Mouse (Mus musculus): ENCODE data around the gene Angptl7. TPM values are rescaled to one million over a fixed set of nuclear protein-coding genes. Genes with fewer than 3 reads are reported as not detected.
A peak's percentile ranks its signal among the peaks of the same experiment; 100 is the strongest.

Angptl7 gene
- polyA plus RNA-seq, 1 experiment from 2014 or later, result 0.89 TPM

DNA sequence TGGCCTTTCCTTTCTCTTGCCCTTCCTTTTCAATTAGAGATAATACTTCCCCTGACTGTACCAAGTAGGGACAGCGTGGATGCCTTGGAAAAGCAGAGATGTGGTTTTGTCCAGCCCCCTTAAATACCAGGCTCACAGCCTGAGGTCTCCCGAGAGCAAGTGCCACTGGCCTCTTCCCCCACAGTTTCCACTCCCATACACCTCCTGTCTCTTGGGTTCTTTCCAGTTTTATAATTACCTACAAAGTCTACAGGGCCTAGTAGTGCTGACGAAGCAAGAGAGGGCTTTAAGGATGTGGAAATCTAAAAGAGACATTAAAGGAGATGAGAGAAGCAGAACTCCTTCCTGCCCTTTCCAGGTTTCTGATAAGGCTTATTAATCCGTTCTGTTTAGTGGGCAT is 17.5 kb upstream of the Angptl7 start:
- Histone ChIP-seq H3K27me3 (no peaks in the 10 kb centered on the region), H3K4me1 (replicated peaks) (no peaks in the 10 kb centered on the region), H3K27ac (no peak overlapping the region; the same call in 1 of the 2 replicates), H3K36me3 (peaks cover 91% of the 10 kb centered on the region), H3K4me3 (replicated peaks) (no peak overlapping the region), H3K9ac (replicated peaks) (no peak overlapping the region), H3K4me2 (no peak overlapping the region), H3K9me3 (no peaks in the 10 kb centered on the region)
- 54% methylated on average over 4 of the region's 4 CpGs for WGBS
- ATAC-seq (ENCODE audit: insufficient number of reproducible peaks, insufficient read depth, low FRiP score, low TSS enrichment, low read depth), result no peak

DNA sequence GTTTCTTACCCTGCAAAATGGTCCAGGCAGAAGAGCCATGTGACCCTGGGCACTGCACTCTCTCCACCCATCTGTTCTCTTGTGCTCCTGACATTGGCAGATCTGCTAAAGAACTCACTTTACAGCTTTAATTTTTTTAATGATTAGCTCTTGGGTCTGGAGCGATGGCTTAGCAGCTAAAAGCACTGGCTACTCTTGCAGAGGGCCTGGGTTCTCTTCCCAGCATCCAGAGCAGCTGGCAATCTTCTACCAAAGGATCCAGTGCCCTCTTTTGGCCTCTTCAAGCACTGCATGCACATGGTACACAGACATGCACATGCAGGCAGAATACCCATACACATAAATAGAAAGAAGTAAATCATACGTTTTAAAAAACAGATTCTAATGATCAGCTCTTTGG is 15.1 kb upstream of the Angptl7 start:
- ATAC-seq (ENCODE audit: insufficient number of reproducible peaks, insufficient read depth, low FRiP score, low TSS enrichment, low read depth), result no peak
- peaks cover 6% of the 10 kb centered on the region; the same call in 1 of the 2 replicates for H3K4me1 ChIP-seq (replicated peaks)
- H3K4me3 ChIP-seq (replicated peaks), result no peak overlapping the region
- peaks cover 92% of the 10 kb centered on the region for H3K36me3 ChIP-seq
- no peaks in the 10 kb centered on the region for H3K9me3 ChIP-seq
- no peak overlapping the region for H3K27ac ChIP-seq
- 92% methylated on average over 2 of the region's 2 CpGs for WGBS
- H3K27me3 ChIP-seq, result no peaks in the 10 kb centered on the region
- no peak overlapping the region for H3K4me2 ChIP-seq
- H3K9ac ChIP-seq (replicated peaks), result no peak overlapping the region

DNA sequence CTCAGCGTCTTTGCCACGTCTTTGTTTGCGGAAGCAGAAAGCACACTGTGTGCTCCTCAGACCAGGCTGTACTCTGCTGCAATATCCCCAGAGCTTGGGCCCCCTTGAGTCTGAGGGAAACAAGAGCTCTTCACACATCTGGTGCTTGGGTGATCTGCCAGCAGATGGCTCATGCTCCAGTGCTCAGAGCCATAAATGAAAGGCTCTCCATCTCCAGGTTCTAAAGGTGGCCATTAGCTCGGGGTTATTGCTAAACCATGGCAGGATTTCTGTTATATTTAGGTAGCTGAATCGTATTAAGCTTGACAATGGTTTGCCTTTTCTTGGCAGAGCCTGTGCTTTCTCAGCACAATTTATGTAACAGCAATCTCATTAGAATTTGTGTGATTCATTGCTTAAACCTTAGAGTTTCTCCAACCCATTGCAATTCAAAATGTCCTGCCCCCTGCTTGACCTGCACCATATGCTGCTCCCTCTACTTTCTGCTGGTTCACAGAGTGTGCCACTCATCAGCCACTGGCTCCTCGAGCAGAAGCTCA is 12.8 kb upstream of the Angptl7 start:
- Histone ChIP-seq H3K36me3 (peaks cover 80% of the 10 kb centered on the region), H3K9ac (replicated peaks) (no peak overlapping the region), H3K4me3 (replicated peaks) (no peak overlapping the region), H3K4me2 (no peak overlapping the region), H3K27me3 (no peaks in the 10 kb centered on the region), H3K4me1 (replicated peaks) (peaks cover 7% of the 10 kb centered on the region; the same call in 1 of the 2 replicates), H3K9me3 (no peaks in the 10 kb centered on the region), H3K27ac (no peak overlapping the region)
- ATAC-seq (ENCODE audit: insufficient number of reproducible peaks, insufficient read depth, low FRiP score, low TSS enrichment, low read depth), result no peak
- 74% methylated on average over 6 of the region's 6 CpGs for WGBS

DNA sequence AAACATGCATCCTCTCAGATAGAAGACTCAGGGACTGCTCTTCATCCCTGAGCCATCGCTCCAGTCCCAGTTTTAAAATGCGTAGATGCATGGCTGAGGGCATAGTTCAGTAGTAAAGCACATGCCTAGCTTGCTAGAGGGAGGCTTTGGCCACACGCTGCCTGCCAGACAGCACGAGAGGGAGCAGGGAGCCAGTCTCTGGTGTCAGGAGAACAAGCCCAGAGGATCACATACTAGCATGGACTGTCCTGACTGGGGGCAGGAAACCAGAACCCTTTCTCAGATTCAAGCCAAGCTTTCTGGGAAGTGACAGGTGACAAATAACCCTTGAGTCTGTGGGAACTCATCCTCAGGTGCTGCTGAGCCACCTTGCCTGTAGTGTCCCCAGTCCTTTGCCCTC is 11.1 kb upstream of the Angptl7 start:
- H3K9ac ChIP-seq (replicated peaks), result no peak overlapping the region
- H3K4me2 ChIP-seq, result no peak overlapping the region
- no peaks in the 10 kb centered on the region for H3K27me3 ChIP-seq
- no peak overlapping the region for H3K27ac ChIP-seq
- peaks cover 17% of the 10 kb centered on the region for H3K4me1 ChIP-seq (replicated peaks)
- no peak for ATAC-seq (ENCODE audit: insufficient number of reproducible peaks, insufficient read depth, low FRiP score, low TSS enrichment, low read depth)
- H3K4me3 ChIP-seq (replicated peaks), result no peak overlapping the region
- WGBS, result 93% methylated on average over 4 of the region's 4 CpGs
- H3K9me3 ChIP-seq, result no peaks in the 10 kb centered on the region
- peaks cover 68% of the 10 kb centered on the region for H3K36me3 ChIP-seq

DNA sequence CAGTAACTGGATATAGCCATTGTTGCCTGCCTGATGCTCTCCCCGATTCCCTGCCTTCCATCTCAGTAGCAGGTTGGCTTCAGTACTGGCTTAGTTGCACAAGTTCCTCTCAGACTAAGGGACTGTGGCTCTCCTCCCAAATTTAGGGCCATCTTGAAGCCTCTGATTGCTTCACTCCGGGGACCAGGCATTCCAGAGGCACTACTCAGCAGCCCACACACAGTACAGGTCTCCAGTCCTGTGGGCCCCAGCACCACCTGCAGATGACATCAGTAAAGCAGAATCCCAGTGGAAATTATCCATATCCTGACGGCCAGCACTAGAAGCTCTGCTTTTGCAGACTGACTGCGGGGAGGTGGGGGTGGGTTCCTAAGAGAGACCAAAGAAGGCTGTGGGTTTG is 10.4 kb upstream of the Angptl7 start:
- Histone ChIP-seq H3K27ac (no peak overlapping the region), H3K4me1 (replicated peaks) (peaks cover 17% of the 10 kb centered on the region), H3K9me3 (no peaks in the 10 kb centered on the region), H3K27me3 (no peaks in the 10 kb centered on the region), H3K4me2 (no peak overlapping the region), H3K9ac (replicated peaks) (no peak overlapping the region), H3K36me3 (peaks cover 68% of the 10 kb centered on the region), H3K4me3 (replicated peaks) (no peak overlapping the region)
- ATAC-seq (ENCODE audit: insufficient number of reproducible peaks, insufficient read depth, low FRiP score, low TSS enrichment, low read depth), result no peak
- WGBS, result 81% methylated on average over 4 of the region's 4 CpGs

DNA sequence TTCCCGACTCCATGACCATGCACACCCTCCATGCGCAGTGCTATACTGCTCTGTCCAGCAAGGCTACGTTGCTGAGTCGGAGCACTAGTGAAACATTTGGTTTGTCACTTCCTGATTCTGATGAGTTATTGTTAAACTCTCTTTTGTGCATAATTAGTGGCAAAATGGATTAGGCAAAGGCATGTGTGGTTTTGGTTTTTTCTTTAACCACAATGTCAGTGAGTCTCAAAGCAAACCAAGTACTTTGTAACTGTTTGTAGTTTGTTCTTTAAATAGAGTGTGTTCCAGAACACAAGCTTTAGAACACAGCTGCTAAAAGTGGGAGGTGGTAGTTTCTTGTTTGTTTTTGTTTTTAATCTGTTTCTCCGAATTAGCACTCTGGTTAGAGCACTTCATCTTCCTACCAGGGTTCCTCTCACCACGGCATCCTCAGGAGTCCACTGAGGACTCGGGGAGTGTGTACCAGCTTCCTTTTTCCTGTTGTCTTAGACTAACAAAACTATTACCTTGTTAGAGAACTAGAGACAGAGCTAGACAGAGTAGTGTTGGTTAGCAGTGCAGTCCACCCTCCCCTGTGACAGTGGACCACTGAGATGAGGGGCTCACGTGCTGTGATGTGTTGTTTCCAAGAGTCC is 9.3 kb upstream of the Angptl7 start:
- H3K36me3 ChIP-seq, result peaks cover 61% of the 10 kb centered on the region
- H3K4me3 ChIP-seq (replicated peaks), result no peak overlapping the region
- H3K4me1 ChIP-seq (replicated peaks), result peaks cover 20% of the 10 kb centered on the region
- no peak for ATAC-seq (ENCODE audit: insufficient number of reproducible peaks, insufficient read depth, low FRiP score, low TSS enrichment, low read depth)
- 86% methylated on average over 8 of the region's 8 CpGs for WGBS
- H3K9ac ChIP-seq (replicated peaks), result no peak overlapping the region
- H3K4me2 ChIP-seq, result no peak overlapping the region
- no peaks in the 10 kb centered on the region for H3K27me3 ChIP-seq
- no peaks in the 10 kb centered on the region for H3K9me3 ChIP-seq
- H3K27ac ChIP-seq, result no peak overlapping the region

DNA sequence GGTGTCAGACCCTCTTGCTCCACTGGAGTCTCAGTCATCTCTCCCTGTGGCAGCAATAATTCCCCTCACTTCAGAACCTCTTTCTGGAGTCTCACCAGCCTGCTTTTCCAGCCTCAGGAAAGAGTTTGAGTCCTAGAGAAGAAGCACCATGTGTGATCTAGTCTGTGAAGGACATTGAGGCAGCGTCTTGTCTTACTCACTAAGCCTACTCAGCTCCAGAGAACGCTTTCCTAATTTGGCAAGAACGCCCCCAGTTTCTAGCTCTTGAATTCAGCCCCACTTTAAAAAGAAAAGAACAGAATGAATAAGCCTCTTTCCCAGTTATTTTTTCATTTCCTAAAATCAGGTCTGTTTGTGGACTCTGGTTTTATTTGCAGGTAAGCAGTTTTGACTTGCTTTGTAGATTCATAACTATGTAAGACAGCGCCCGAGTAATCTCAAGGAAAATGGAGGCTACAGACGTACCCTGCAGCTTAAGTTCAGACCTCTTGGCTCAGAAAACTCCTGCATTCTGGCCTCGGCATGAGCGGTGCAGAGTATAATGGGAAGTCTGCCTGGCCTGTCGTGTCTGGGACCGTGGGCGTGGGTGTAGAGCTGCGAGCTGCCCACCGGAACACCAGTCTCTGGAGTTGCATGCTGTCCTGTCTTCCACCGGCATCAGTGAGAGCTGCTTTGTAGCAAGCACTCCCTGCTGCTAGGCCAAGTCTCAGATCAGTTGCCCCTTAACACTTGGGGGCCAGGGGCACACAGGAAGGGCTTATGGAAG is 8.0 kb upstream of the Angptl7 start:
- Histone ChIP-seq H3K9me3 (no peaks in the 10 kb centered on the region), H3K4me1 (replicated peaks) (peaks cover 24% of the 10 kb centered on the region), H3K27ac (peak overlapping the region; percentile 41; the same call in 1 of the 2 replicates), H3K9ac (replicated peaks) (no peak overlapping the region), H3K36me3 (peaks cover 52% of the 10 kb centered on the region), H3K4me3 (replicated peaks) (no peak overlapping the region), H3K4me2 (no peak overlapping the region), H3K27me3 (no peaks in the 10 kb centered on the region)
- 91% methylated on average over 14 of the region's 14 CpGs for WGBS
- ATAC-seq (ENCODE audit: insufficient number of reproducible peaks, insufficient read depth, low FRiP score, low TSS enrichment, low read depth), result no peak

DNA sequence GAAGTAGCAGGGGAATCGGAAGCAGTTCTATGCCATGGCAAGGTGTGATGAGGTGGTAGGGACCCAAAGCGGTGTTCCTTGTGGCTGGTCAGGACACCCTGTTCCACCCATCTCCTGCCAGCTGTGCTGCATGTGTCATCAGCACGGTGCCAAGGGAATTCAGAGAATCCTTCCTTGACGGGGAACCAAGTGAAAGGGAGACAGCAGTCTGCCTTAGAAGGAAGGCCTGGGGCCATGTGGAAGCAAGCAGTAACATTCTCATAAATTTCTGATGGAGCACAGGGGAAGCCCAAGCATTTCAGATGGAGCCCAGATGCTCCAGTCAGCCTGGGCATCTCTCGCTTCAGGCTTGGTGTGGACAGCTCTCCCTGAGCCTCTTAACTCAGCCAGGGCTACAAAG is 7.3 kb upstream of the Angptl7 start:
- no peaks in the 10 kb centered on the region for H3K9me3 ChIP-seq
- H3K27ac ChIP-seq, result peak overlapping the region; percentile 9; the same call in 1 of the 2 replicates
- WGBS, result 43% methylated on average over 5 of the region's 5 CpGs
- H3K27me3 ChIP-seq, result no peaks in the 10 kb centered on the region
- peaks cover 24% of the 10 kb centered on the region for H3K4me1 ChIP-seq (replicated peaks)
- H3K4me3 ChIP-seq (replicated peaks), result no peak overlapping the region
- no peak overlapping the region for H3K9ac ChIP-seq (replicated peaks)
- no peak for ATAC-seq (ENCODE audit: insufficient number of reproducible peaks, insufficient read depth, low FRiP score, low TSS enrichment, low read depth)
- H3K4me2 ChIP-seq, result no peak overlapping the region
- H3K36me3 ChIP-seq, result peaks cover 52% of the 10 kb centered on the region

DNA sequence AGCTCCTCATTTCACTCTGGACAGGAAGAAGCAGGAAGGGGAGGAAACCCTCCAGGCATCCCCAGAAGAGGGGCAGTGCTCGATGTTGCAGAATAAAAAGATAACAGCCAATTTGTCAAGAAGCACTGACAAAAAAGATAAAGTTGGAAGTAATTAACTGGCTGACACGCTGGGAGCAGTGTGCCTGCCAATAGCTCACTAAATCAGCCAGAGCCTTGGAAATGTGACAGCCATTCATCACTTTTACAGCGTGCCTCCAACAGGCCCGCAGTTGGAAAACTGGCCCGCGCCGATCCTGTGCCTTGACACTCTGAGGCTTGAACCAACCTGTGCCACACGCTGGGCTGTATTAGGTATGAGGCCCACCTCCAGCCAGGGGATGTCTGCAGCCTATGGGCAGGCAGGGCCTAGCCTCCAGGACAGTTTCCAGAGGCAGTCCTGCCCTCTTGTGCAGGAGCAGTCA is 4.3 kb upstream of the Angptl7 start:
- no peak overlapping the region for H3K4me2 ChIP-seq
- no peak overlapping the region for H3K9ac ChIP-seq (replicated peaks)
- 5% methylated on average over 8 of the region's 8 CpGs for WGBS
- H3K36me3 ChIP-seq, result peaks cover 54% of the 10 kb centered on the region
- no peaks in the 10 kb centered on the region for H3K9me3 ChIP-seq
- no peak overlapping the region for H3K4me3 ChIP-seq (replicated peaks)
- no peaks in the 10 kb centered on the region for H3K27me3 ChIP-seq
- peak; percentile 57 for ATAC-seq (ENCODE audit: insufficient number of reproducible peaks, insufficient read depth, low FRiP score, low TSS enrichment, low read depth)
- no peak overlapping the region for H3K27ac ChIP-seq
- peaks cover 26% of the 10 kb centered on the region for H3K4me1 ChIP-seq (replicated peaks)

DNA sequence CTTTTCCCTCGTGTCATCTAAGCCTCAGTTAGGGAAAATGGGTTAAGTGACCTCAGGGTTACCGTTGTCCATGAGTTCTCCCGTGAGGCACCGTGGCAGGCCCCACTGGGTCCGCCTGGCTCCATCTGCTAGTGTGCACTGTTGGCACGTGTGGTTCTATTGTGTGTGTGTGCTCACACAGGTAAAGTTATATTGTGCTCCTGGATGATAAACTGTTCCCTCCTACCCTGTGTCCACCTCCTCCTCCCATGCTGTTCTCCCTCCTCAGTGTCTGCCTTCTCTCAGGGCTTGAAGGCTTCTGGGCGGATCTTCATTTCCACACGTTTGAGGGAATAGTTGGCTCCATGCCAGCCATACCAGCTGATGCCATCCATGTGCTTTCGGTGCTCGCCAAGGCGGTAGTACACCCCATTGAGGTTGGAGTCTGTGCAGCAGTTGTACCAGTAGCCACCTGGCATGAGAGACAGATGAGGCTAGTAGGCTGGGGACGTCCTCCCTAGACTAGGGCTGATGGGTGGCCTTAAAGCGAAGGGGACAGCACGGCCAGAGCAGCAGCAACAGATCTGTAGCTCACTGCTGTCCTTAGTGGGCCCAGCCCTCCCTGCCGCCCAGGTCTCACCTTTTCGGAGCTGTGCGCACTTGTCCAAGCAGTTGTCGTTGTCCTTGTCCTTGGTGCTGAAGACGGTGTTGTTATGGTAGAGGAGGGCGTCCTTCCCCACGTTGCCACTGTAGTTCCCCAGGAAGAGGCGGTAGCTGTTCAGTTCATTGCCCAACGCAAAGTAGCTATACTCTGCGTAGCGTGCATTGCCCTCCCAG is 4.2 kb downstream of the Angptl7 start:
- Histone ChIP-seq H3K36me3 (peaks cover 82% of the 10 kb centered on the region), H3K4me3 (replicated peaks) (no peak overlapping the region), H3K4me1 (replicated peaks) (peaks cover 8% of the 10 kb centered on the region; the same call in 1 of the 2 replicates), H3K9ac (replicated peaks) (no peak overlapping the region), H3K27me3 (no peaks in the 10 kb centered on the region), H3K4me2 (no peak overlapping the region), H3K27ac (no peak overlapping the region), H3K9me3 (no peaks in the 10 kb centered on the region)
- ATAC-seq (ENCODE audit: insufficient number of reproducible peaks, insufficient read depth, low FRiP score, low TSS enrichment, low read depth), result no peak
- 86% methylated on average over 25 of the region's 25 CpGs for WGBS

DNA sequence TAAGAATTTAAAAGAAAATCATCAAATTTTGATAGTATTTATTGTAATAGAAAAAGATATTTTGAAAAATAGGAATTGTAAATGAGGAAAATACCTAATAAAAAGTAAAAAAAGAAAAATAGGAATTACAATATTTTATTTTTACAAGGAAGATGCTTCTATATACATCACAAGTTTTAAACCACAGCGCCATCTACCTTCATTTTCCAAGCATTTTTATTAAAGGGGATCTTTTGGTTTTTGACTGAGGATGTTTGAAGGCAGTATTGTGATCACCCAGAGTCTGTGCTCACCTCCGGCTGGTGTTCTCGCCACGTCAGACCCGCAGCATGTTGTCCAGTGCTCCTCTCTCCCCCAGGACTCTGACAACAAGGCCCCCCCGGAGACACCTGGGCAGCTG is 5.1 kb downstream of the Angptl7 start:
- WGBS, result 94% methylated on average over 6 of the region's 6 CpGs
- Histone ChIP-seq H3K4me1 (replicated peaks) (peaks cover 4% of the 10 kb centered on the region; the same call in 1 of the 2 replicates), H3K4me3 (replicated peaks) (no peak overlapping the region), H3K27me3 (no peaks in the 10 kb centered on the region), H3K27ac (no peak overlapping the region), H3K36me3 (peaks cover 85% of the 10 kb centered on the region), H3K4me2 (no peak overlapping the region), H3K9me3 (no peaks in the 10 kb centered on the region), H3K9ac (replicated peaks) (no peak overlapping the region)
- ATAC-seq (ENCODE audit: insufficient number of reproducible peaks, insufficient read depth, low FRiP score, low TSS enrichment, low read depth), result no peak
